Mouse (Mus musculus) frontal cortex, adult (tissue): ENCODE measurements at regions not wholly inside any gene's neighbourhood (a gene's known extent, or its start where the extent isn't known, plus 50 kb on each side); places are given as distances from the start of the nearest gene placed in this dataset.
A peak's percentile ranks its signal among the peaks of the same experiment; 100 is the strongest.
"Not testable (repeated sequence)": the region's sequence is repeated elsewhere in the genome, so short reads cannot be mapped to it uniquely, and the experiment has no call there.

ENCODE experiments used
- ATAC-seq: cut with Nextera tagmentation; 2 replicates; pipeline ENCODE4 v1.9.2; 2017; ENCODE audit warnings: mild to moderate bottlenecking, moderate library complexity, mixed read lengths; ENCODE audit not compliant: low TSS enrichment

DNA sequence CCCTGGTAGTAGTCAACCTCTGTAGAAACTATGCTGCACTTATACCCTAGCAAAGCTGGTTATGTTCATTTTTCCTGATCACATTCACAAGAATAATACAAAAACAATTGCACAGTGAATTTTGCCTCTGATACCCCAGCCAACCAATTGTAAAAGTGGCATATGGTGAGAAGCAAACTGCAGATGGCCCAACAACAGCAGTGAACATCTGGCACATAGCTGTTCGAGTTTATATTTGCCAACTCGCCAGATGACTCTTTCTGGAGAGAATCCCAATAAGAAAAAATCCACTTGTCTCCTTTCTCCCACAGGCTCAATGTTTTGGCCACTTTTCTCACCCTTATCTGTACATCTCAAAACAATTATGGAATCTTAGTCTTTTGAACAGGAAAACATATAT, 196.5 kb upstream of the Grik2 start:
- no peak; the same call in 1 of the 2 replicates for ATAC-seq

GRCm38 (mm10) chr10:49952434-49952833, 163.9 kb upstream of the Grik2 start:
- ATAC-seq: no peak

- ATAC-seq: not testable (repeated sequence)
Observed at GRCm38 (mm10) chr10:49937305-49937704, 148.7 kb upstream of the Grik2 start.

DNA sequence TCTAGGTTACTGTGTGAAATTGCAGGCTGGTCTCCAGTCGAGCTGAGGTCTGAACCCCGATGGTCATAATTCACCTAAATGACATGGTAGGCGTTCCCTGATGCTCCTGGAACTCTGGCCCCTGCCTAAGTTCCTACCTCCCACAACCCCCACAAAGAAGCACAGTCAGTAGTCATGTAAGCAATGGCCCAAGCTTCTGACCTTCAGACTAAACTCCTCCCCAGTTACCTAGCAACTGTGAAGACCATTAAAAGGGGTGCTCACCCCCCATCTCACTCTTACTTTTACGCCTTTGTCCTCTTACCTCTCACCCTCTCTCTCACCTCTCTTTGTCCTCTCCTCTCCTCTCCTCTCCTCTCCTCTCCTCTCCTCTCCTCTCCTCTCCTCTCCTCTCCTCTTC, 120.6 kb upstream of the Grik2 start:
- not testable (repeated sequence) for ATAC-seq

DNA sequence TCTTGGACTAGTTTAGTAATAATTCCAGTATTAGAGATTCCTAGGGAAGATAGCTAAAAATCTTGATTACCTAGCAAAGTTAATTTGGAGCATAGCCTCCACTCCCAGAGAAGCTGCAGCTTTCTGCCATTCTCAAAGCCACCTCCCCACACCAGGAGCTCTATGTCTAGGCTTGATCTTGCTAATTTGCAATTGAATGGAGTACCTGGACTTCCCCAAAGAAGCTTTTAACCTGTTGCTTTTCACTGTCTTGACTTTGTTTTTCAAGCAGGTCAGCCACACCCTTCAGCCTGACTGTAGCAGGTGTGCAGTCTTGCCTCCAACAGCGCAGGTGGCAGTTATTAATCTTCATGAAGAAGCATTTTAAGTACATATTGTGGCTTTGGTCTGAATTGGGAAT, 119.6 kb upstream of the Grik2 start:
- ATAC-seq: not testable (repeated sequence)

- ATAC-seq: not testable (repeated sequence)
Observed at GRCm38 (mm10) chr10:49904626-49905025, 116.1 kb upstream of the Grik2 start.

DNA sequence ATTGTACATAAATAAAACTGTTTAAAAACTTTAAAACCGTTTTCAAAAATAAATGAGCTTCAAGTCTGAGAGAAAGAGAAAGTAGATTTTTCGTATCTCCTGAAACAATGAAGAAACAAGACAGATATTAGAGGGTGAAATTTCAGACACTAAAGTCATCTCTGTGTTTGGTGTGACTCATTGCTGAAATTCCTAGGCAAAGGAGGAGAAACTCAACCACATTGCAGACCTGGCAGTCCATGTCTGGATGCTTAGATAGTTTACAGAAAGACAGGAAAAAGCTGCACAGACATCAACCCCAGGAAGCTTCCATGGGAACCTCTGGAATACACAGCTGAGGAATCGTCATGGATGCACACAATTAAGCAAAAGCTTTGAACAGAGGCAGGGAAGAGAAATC, 106.9 kb upstream of the Grik2 start:
- ATAC-seq: no peak

DNA sequence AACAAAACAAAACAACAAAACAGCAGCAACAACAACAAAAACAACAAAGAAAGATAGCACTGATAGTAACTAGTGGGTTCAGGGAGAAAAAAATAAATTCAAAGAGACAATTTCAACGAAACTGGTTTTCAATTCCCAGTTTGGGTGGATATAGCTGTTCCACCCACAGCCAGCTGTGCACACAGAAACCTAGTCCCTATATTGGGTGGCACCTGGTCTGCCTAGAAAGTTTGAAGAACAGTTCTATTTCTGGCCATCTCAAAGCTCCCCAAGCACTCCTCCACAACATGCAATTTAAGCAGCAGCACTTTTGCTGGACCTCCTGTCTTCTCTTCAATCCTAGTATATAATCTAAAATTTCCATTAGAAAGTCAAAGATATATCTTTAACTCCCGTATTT, 95.5 kb upstream of the Grik2 start:
- ATAC-seq: peak; percentile 98

GRCm38 (mm10) chr10:49883444-49883843, 94.9 kb upstream of the Grik2 start:
- no peak for ATAC-seq

GRCm38 (mm10) chr10:49863800-49864199, 75.2 kb upstream of the Grik2 start:
- ATAC-seq: no peak; the same call in 1 of the 2 replicates

- ATAC-seq: no peak
Observed at GRCm38 (mm10) chr10:49847686-49848085, 59.1 kb upstream of the Grik2 start.

DNA sequence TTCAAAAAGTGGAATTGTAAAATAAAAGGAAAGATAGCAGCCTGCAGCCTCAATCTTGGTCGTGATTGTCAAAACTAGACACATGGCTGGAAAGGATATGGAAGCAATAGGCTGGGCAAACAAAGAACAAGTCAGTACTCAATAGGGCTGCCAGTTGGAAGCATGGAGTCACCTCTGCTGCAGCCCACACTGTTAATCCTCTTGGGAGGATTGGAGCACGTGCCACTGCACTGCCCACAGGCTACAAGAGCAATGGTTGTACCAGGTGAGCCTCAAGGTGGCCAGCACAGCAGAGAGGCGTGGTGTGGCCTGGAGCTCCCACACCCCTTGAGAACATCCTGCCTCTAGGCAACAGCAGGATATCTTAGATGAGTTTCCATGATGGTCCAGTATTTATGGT, 55.7 kb upstream of the Grik2 start:
- ATAC-seq: no peak
